Mouse (Mus musculus): ENCODE data around the gene Olfr571. TPM values are rescaled to one million over a fixed set of nuclear protein-coding genes. Genes with fewer than 3 reads are reported as not detected.

Gene Olfr571
- total RNA-seq, 2 experiments from 2014 or later: not detected

DNA sequence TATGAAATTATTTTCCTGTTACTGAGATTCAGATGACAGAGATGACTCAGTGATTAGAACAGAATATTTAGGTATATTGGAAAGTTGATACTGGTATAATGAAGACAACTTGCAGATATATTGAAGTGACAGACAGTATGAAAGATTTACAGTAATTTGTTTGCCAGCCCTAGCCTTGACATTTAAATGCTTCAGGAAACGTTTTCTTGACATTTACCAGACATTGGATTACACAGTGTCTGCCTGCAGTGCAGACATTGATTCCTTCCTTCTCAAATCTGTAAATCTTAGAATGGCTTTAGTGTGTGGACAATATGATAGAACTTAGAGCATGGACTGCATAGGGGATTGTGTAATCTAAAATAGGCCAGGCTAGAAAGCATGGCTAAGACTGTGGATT is 2.1 kb downstream of the Olfr571 start:
- no peak overlapping the region for H3K27ac ChIP-seq
- intact Hi-C loops (cut with DNase I): no loop called here
- no peak for DNase-seq (ENCODE audit: extremely low spot score in 1 of 2, low spot score in 2 of 2)
- TF ChIP-seq CTCF (IDR thresholded peaks at IDR 0.05): no peak
- no peak overlapping the region for H3K4me3 ChIP-seq

DNA sequence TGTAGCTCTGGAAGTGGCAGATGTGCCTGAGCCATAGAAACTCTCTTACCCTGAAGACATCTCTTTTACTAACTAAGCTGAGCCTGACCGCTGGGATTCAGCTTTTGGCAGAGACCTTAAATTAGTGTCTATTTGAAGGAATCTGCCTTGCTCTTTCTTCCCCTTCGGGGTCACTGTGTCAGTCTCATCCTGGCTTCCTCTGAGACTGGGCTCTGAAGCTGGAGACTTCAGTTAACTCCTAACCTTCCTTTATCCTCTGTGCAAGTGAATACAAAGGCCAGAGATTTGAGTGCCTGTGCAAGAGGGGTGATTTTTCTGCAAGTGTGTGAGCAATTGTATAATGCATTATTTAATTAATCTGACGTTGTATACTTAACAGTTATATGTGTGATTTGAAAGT is 26.6 kb downstream of the Olfr571 start, which contains the start of gene Olfr569:
Gene Olfr569 (minus strand): TSS at position 101 of the 400 bp plus-strand sequence.
- no peak for TF ChIP-seq CTCF (IDR thresholded peaks at IDR 0.05)
- Histone ChIP-seq H3K4me3 (no peak within 1 kb of the TSS), H3K27ac (no peak within 1 kb of the TSS)
- no peak for DNase-seq (ENCODE audit: extremely low spot score in 1 of 2, low spot score in 2 of 2)
- intact Hi-C loops (cut with DNase I): no loop called here

DNA sequence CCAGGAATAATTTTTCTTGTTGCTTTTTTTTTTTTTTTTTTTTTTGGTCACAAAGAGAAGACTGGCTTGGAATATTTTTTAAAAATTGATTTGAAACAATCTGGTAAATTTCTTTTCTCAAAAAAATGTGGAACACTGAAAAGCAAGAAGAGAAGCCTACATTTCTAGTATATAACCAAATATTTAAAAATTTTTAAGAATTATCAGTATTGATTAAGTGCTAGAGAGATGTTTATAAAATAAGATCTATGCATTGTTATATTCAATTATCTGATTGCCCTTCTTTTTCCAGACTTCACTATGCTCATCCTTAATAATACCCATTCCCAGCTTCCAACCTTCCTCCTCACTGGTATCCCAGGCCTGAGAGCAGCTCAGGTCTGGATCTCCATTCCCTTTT is 40.5 kb downstream of the Olfr571 start, which contains the start of gene Olfr568:
Gene Olfr568 (plus strand): TSS at position 301 of the 400 bp plus-strand sequence.
- H3K4me3 ChIP-seq: no peak within 1 kb of the TSS
- H3K27ac ChIP-seq: no peak within 1 kb of the TSS
- no peak for DNase-seq (ENCODE audit: extremely low spot score in 1 of 2, low spot score in 2 of 2)
- intact Hi-C loops (cut with DNase I): no loop called here
- no peak for TF ChIP-seq CTCF (IDR thresholded peaks at IDR 0.05)

DNA sequence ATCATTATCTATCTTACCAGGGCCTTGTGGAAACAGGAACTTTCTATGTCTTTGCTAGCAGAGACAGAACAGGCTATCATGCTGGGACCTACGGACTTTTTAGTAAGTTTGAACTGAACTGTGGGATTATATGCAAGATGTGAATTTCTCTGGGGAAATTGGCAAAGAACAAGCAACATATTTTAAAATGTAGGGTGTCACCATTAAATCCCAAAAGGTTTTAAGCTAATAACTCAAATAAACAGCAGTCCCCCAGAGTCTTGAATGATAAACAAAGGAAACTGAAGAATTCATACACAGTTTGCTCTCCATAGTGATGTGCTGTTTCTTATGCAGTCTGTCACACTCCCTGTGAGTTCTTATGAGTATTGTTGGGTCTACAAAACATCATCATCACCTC is 58.7 kb downstream of the Olfr571 start, which contains the start of gene Olfr566:
Gene Olfr566 (minus strand): TSS at position 101 of the 400 bp plus-strand sequence.
- H3K27ac ChIP-seq: no peak within 1 kb of the TSS
- no peak for TF ChIP-seq CTCF (IDR thresholded peaks at IDR 0.05)
- H3K4me3 ChIP-seq: no peak within 1 kb of the TSS
- DNase-seq (ENCODE audit: extremely low spot score in 1 of 2, low spot score in 2 of 2): no peak
- intact Hi-C loops (cut with DNase I): loop anchor here (5.0 kb wide), 1 partner anchor 194 kb away; the partner anchor contains the start of gene Olfr583

DNA sequence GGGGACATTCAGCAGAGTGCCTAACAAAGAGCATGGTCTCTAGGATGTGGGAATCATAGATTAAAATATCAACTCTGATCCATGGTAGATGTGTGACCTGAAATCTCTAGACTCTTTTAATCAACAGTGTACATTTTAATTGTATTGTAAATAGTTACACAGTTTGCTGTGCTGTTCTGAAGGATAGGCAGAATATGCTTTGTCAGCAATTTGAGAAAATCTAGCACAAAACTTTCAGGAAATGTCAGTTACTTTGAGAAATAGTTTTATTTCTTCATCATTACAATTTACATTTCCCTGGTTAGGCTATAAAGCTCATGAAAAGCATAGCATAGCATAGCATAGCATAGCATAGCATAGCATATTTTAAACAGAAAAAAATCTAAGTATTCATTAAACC is 61.5 kb downstream of the Olfr571 start:
- intact Hi-C loops (cut with DNase I): loop anchor here (5.0 kb wide), 1 partner anchor 196 kb away; the partner anchor contains the start of gene Olfr583

More for the DNA sequence above, 61.5 kb downstream of the Olfr571 start:
- DNase-seq (ENCODE audit: extremely low spot score in 1 of 2, low spot score in 2 of 2): no peak
- H3K4me3 ChIP-seq: no peak overlapping the region
- H3K27ac ChIP-seq: no peak overlapping the region
- TF ChIP-seq CTCF (IDR thresholded peaks at IDR 0.05): no peak

Other genes starting within 250 kb of the Olfr571 start
- 1 to 10 TPM; 4.9 to 6.2 TPM for gene Trim68, start 230.2 kb downstream of the Olfr571 start, total RNA-seq (2021)
- gene Olfr557, start 221.6 kb downstream of the Olfr571 start, total RNA-seq (2021): under 1 TPM in 1 of 2 experiments, not detected in 1; 0.21 TPM
- gene Olfr558, start 215.3 kb downstream of the Olfr571 start, total RNA-seq (2021): under 1 TPM; 0.21 to 0.25 TPM
- not detected for gene Olfr33, start 198.5 kb downstream of the Olfr571 start, total RNA-seq (2021)
- not detected for gene Olfr559, start 190.0 kb downstream of the Olfr571 start, total RNA-seq (2021)
- under 1 TPM in 1 of 2 experiments, not detected in 1; 0.16 TPM for gene Olfr560, start 158.2 kb downstream of the Olfr571 start, total RNA-seq (2021)
- 1 to 10 TPM in 1 of 2 experiments, under 1 TPM in 1; 0.88 to 1.0 TPM for gene Olfr78, start 158.1 kb downstream of the Olfr571 start, total RNA-seq (2021)
- not detected for gene Olfr561, start 146.3 kb downstream of the Olfr571 start, total RNA-seq (2021)
- gene Olfr564, start 114.1 kb downstream of the Olfr571 start, total RNA-seq (2021): not detected
- gene Olfr566, start 58.8 kb downstream of the Olfr571 start, total RNA-seq (2021): not detected
- gene Olfr568, start 40.4 kb downstream of the Olfr571 start, total RNA-seq (2021): not detected
- gene Olfr569, start 26.7 kb downstream of the Olfr571 start, total RNA-seq (2021): not detected
- not detected for gene Olfr570, start 23.0 kb downstream of the Olfr571 start, total RNA-seq (2021)
- not detected for gene Olfr572, start 6.9 kb upstream of the Olfr571 start, total RNA-seq (2021)
- gene Olfr573-ps1, start 25.0 kb upstream of the Olfr571 start, total RNA-seq (2021): not detected
- gene Olfr574, start 30.9 kb upstream of the Olfr571 start, total RNA-seq (2021): not detected
- gene Olfr575, start 41.2 kb upstream of the Olfr571 start, total RNA-seq (2021): not detected
- not detected for gene Olfr576, start 45.1 kb upstream of the Olfr571 start, total RNA-seq (2021)
- not detected for gene Olfr577, start 58.4 kb upstream of the Olfr571 start, total RNA-seq (2021)
- gene Olfr578, start 71.8 kb upstream of the Olfr571 start, total RNA-seq (2021): not detected
- gene Olfr582, start 120.5 kb upstream of the Olfr571 start, total RNA-seq (2021): not detected
- gene Olfr583, start 133.8 kb upstream of the Olfr571 start, total RNA-seq (2021): not detected
- not detected for gene Olfr584, start 164.3 kb upstream of the Olfr571 start, total RNA-seq (2021)
- gene Olfr585, start 180.2 kb upstream of the Olfr571 start, total RNA-seq (2021): not detected
- not detected for gene Olfr586, start 208.1 kb upstream of the Olfr571 start, total RNA-seq (2021)
- gene Olfr588-ps1, start 223.3 kb upstream of the Olfr571 start, total RNA-seq (2021): not detected
- not detected for gene Olfr589, start 238.8 kb upstream of the Olfr571 start, total RNA-seq (2021)